Mouse (Mus musculus) bone marrow macrophage, adult 2 months (primary cell): ENCODE measurements at regions not wholly inside any gene's neighbourhood (a gene's known extent, or its start where the extent isn't known, plus 50 kb on each side); places are given as distances from the start of the nearest gene placed in this dataset.

ENCODE experiments used
- CTCF ChIP-seq: IDR thresholded peaks from 2 replicates; pipeline ENCODE4 v1.5.1; 2012; ENCODE audit warnings: low read depth, mild to moderate bottlenecking, low read length, moderate library complexity
- POLR2A ChIP-seq: IDR thresholded peaks from 2 replicates; pipeline ENCODE4 v1.6.1; 2012; ENCODE audit warnings: mild to moderate bottlenecking, low read depth, low read length, borderline replicate concordance

GRCm38 (mm10) chr10:91436091-91436569 lies 255.0 kb upstream of the Tmpo start:
- TF ChIP-seq CTCF (no peak), POLR2A (no peak)
